Comparison of ENCODE assay signal across 17 mouse cellular contexts in the genomic region with DNA sequence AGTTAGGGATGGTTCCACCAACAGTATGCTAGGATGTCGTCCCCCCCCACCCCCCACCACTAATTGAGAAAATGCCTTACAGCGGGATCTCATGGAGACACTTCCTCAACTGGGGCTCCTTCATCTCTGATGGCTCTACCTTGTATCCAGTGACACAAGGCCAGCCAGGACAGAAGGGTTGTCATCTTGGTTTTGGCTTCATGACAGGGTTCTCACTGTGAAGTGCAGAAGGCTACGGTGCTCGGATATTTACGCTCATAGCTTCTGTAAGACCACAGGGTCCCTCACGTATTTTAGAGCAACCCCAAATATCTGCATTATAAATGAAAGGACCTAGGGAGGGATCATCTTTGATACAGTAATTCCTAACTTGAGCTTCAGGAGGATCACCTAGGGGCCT.
"Had no signal": no experiment of that assay in that cellular context is flagged by ENCODE, and none has a peak within 500 bp of the region (broad histone marks: within the 10 kb centered on the region; RNA-seq: fewer than 3 reads in every experiment).

No protein-coding gene starts in this region.

- H3K36me3 ChIP-seq: lung, embryonic 15.5 days; midbrain, embryonic 13.5 days; midbrain, embryonic 15.5 days; neural tube, embryonic 12.5 days; stomach, embryonic 15.5 days had no signal

- H3K27me3 ChIP-seq: lung, embryonic 15.5 days; megakaryocyte, embryonic 14.5 days; midbrain, embryonic 13.5 days; midbrain, embryonic 15.5 days; neural tube, embryonic 12.5 days; stomach, embryonic 15.5 days had no signal

- ATAC-seq: lung, postnatal 0 days had no signal

- H3K9me3 ChIP-seq: lung, embryonic 15.5 days; midbrain, embryonic 13.5 days; midbrain, embryonic 15.5 days; neural tube, embryonic 12.5 days; stomach, embryonic 15.5 days had no signal

- H3K27ac ChIP-seq: lung, embryonic 15.5 days; macrophage; midbrain, embryonic 15.5 days; neural tube, embryonic 12.5 days; stomach, embryonic 15.5 days; stomach, postnatal 0 days had no signal

- H3K9ac ChIP-seq: lung, embryonic 15.5 days; midbrain, embryonic 13.5 days; midbrain, embryonic 15.5 days; neural tube, embryonic 12.5 days; stomach, embryonic 15.5 days had no signal

- H3K4me1 ChIP-seq: lung, embryonic 15.5 days; neural tube, embryonic 12.5 days; stomach, embryonic 15.5 days had no signal

- DNase-seq: lung, adult 2 months; lung, postnatal 14 days; lung, postnatal 36 days; right cerebral cortex, postnatal 14 days; thymus, adult 2 months; thymus, postnatal 25 days; thymus, postnatal 4 days had no signal

- H3K4me2 ChIP-seq: lung, embryonic 15.5 days; midbrain, embryonic 11.5 days; midbrain, embryonic 13.5 days; neural tube, embryonic 12.5 days; stomach, embryonic 15.5 days had no signal

- H3K4me3 ChIP-seq: lung, embryonic 15.5 days; megakaryocyte, embryonic 14.5 days; midbrain, embryonic 13.5 days; midbrain, embryonic 15.5 days; neural tube, embryonic 12.5 days; stomach, embryonic 15.5 days had no signal
